Mouse (Mus musculus) embryonic facial prominence, embryonic 13.5 days (tissue): ENCODE data around the gene Zc3h4. TPM values are rescaled to one million over a fixed set of nuclear protein-coding genes. Genes with fewer than 3 reads are reported as not detected.

Experiments used
- ATAC-seq: fragments of 200-750 bp; cut with Nextera tagmentation; 2 replicates; pipeline ENCODE4 v1.8.0; 2017; ENCODE audit warnings: low read depth; ENCODE audit not compliant: insufficient number of reproducible peaks, insufficient read depth, low FRiP score, low TSS enrichment
- H3K27ac ChIP-seq: fragments of 300-500 bp; sonication (generic); 2 replicates; pipeline ENCODE4 v1.5.1; 2015; ENCODE audit warnings: moderate library complexity, mild to moderate bottlenecking, inconsistent platforms
- H3K27me3 ChIP-seq: fragments of 300-500 bp; sonication (generic); 2 replicates; pipeline ENCODE4 v1.6.1; 2015; ENCODE audit warnings: mild to moderate bottlenecking, inconsistent platforms
- H3K36me3 ChIP-seq: fragments of 300-500 bp; sonication (generic); 2 replicates; pipeline ENCODE4 v1.6.1; 2015; ENCODE audit warnings: mild to moderate bottlenecking, inconsistent platforms
- H3K4me1 ChIP-seq: fragments of 300-500 bp; sonication (generic); 2 replicates; pipeline ENCODE4 v1.6.1; 2015; ENCODE audit warnings: inconsistent platforms
- H3K4me2 ChIP-seq: fragments of 300-500 bp; sonication (generic); 2 replicates; pipeline ENCODE4 v1.6.1; 2015; ENCODE audit warnings: moderate library complexity, mild to moderate bottlenecking, inconsistent platforms
- H3K4me3 ChIP-seq: fragments of 300-500 bp; sonication (generic); 2 replicates; pipeline ENCODE4 v1.5.1; 2015; ENCODE audit warnings: mild to moderate bottlenecking, inconsistent platforms
- H3K9ac ChIP-seq: fragments of 300-500 bp; sonication (generic); 2 replicates; pipeline ENCODE4 v1.6.1; 2015; ENCODE audit warnings: mild to moderate bottlenecking, inconsistent platforms
- H3K9me3 ChIP-seq: fragments of 300-500 bp; sonication (generic); 2 replicates; pipeline ENCODE4 v1.6.1; 2016; ENCODE audit warnings: inconsistent platforms
- WGBS: fragments of 180-500 bp; shearing (Covaris S2); methylation state at CpG from one replicate; pipeline ENCODE4 v1.1.7; 2015; ENCODE audit warnings: mixed read lengths; 5-methylcytosine and 5-hydroxymethylcytosine counted together
- polyA plus RNA-seq: library from polyadenylated mRNA; unstranded; fragments of >200 nt; fragmentation: Nextera tagmentation; extraction: Ambion mirVana; gene quantifications from 2 replicates; pipeline ENCODE4 v1.2.1, GENCODE M21; 2015

Gene Zc3h4
- polyA plus RNA-seq, 1 experiment from 2014 or later = 20.2 TPM

- Histone ChIP-seq H3K27me3 (no peaks in the 10 kb centered on the region), H3K27ac (peak overlapping the region; percentile 100), H3K4me3 (peak overlapping the region; percentile 88), H3K9me3 (no peaks in the 10 kb centered on the region), H3K36me3 (no peaks in the 10 kb centered on the region), H3K4me1 (peaks cover 38% of the 10 kb centered on the region), H3K9ac (peak overlapping the region; percentile 100), H3K4me2 (peak overlapping the region; percentile 89)
- WGBS = 1% methylated on average over 9 of the region's 9 CpGs
- ATAC-seq = no peak
These were observed 1.7 kb downstream of the Zc3h4 start for GRCm38 (mm10) chr7:16402449-16402848.

GRCm38 (mm10) chr7:16402968-16403948, 2.5 kb downstream of the Zc3h4 start:
- no peak for ATAC-seq
- Histone ChIP-seq H3K9me3 (no peaks in the 10 kb centered on the region), H3K4me3 (peak overlapping the region; percentile 88), H3K9ac (peak overlapping the region; percentile 100), H3K27ac (peak overlapping the region; percentile 100), H3K27me3 (no peaks in the 10 kb centered on the region), H3K4me1 (peaks cover 38% of the 10 kb centered on the region), H3K4me2 (peak overlapping the region; percentile 89), H3K36me3 (peaks cover 4% of the 10 kb centered on the region)
- 37% methylated on average over 21 of the region's 21 CpGs for WGBS

- WGBS = 78% methylated on average over 3 of the region's 3 CpGs
- Histone ChIP-seq H3K9me3 (no peaks in the 10 kb centered on the region), H3K9ac (peak overlapping the region; percentile 59), H3K4me1 (peaks cover 31% of the 10 kb centered on the region), H3K27me3 (no peaks in the 10 kb centered on the region), H3K27ac (peak overlapping the region; percentile 88), H3K36me3 (peaks cover 5% of the 10 kb centered on the region), H3K4me2 (peak overlapping the region; percentile 43), H3K4me3 (peak overlapping the region; percentile 5; the same call in 1 of the 2 replicates)
- ATAC-seq = no peak
These were observed 3.8 kb downstream of the Zc3h4 start for GRCm38 (mm10) chr7:16404315-16405072.

GRCm38 (mm10) chr7:16405073-16405455, 4.4 kb downstream of the Zc3h4 start:
- H3K9ac ChIP-seq = peak overlapping the region; percentile 59; the same call in 1 of the 2 replicates
- H3K4me2 ChIP-seq = peak overlapping the region; percentile 43
- 58% methylated on average over 2 of the region's 2 CpGs for WGBS
- H3K36me3 ChIP-seq = peaks cover 5% of the 10 kb centered on the region
- H3K27me3 ChIP-seq = no peaks in the 10 kb centered on the region
- no peak for ATAC-seq
- H3K4me3 ChIP-seq = peak overlapping the region; percentile 5; the same call in 1 of the 2 replicates
- no peaks in the 10 kb centered on the region for H3K9me3 ChIP-seq
- peak overlapping the region; percentile 88 for H3K27ac ChIP-seq
- H3K4me1 ChIP-seq = peaks cover 31% of the 10 kb centered on the region

GRCm38 (mm10) chr7:16405516-16406351, 5.0 kb downstream of the Zc3h4 start:
- H3K4me2 ChIP-seq = peak overlapping the region; percentile 43
- WGBS = 64% methylated on average over 11 of the region's 11 CpGs
- peaks cover 31% of the 10 kb centered on the region for H3K4me1 ChIP-seq
- peak overlapping the region; percentile 11; the same call in 1 of the 2 replicates for H3K4me3 ChIP-seq
- peaks cover 9% of the 10 kb centered on the region for H3K36me3 ChIP-seq
- H3K27me3 ChIP-seq = no peaks in the 10 kb centered on the region
- peak overlapping the region; percentile 88 for H3K27ac ChIP-seq
- H3K9ac ChIP-seq = peak overlapping the region; percentile 59
- ATAC-seq = no peak
- H3K9me3 ChIP-seq = no peaks in the 10 kb centered on the region

DNA sequence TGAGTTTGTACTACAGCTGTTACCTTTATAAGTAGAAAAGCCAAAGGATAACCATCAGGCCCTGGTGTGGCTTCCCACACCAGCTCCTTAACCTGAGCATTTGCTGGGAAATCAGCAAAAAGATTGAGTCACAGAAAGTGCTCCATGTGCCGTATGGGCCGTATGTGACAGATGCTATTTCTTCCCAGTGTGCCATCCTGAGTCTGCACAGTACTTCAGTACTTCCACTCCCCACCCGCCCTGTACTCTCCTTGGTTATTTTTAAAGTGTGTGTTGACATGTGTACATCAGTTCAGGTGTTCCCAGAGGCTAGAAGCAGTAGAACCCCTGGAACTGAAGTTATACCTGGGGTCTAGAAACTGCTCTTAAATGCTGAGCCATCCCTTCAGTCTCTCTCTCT, 6.3 kb downstream of the Zc3h4 start:
- no peak overlapping the region for H3K4me2 ChIP-seq
- no peaks in the 10 kb centered on the region for H3K9me3 ChIP-seq
- H3K9ac ChIP-seq = no peak overlapping the region
- 88% methylated on average over 3 of the region's 3 CpGs for WGBS
- no peak overlapping the region for H3K27ac ChIP-seq
- H3K27me3 ChIP-seq = no peaks in the 10 kb centered on the region
- H3K4me1 ChIP-seq = peaks cover 31% of the 10 kb centered on the region
- no peak for ATAC-seq
- H3K4me3 ChIP-seq = no peak overlapping the region
- H3K36me3 ChIP-seq = peaks cover 21% of the 10 kb centered on the region

- Histone ChIP-seq H3K36me3 (peaks cover 31% of the 10 kb centered on the region), H3K27ac (no peak overlapping the region), H3K4me2 (no peak overlapping the region), H3K9ac (no peak overlapping the region), H3K4me3 (no peak overlapping the region), H3K27me3 (no peaks in the 10 kb centered on the region), H3K4me1 (peaks cover 10% of the 10 kb centered on the region), H3K9me3 (no peaks in the 10 kb centered on the region)
- no peak for ATAC-seq
- 89% methylated on average over 5 of the region's 5 CpGs for WGBS
These were observed 10.4 kb downstream of the Zc3h4 start for GRCm38 (mm10) chr7:16411100-16411499.

DNA sequence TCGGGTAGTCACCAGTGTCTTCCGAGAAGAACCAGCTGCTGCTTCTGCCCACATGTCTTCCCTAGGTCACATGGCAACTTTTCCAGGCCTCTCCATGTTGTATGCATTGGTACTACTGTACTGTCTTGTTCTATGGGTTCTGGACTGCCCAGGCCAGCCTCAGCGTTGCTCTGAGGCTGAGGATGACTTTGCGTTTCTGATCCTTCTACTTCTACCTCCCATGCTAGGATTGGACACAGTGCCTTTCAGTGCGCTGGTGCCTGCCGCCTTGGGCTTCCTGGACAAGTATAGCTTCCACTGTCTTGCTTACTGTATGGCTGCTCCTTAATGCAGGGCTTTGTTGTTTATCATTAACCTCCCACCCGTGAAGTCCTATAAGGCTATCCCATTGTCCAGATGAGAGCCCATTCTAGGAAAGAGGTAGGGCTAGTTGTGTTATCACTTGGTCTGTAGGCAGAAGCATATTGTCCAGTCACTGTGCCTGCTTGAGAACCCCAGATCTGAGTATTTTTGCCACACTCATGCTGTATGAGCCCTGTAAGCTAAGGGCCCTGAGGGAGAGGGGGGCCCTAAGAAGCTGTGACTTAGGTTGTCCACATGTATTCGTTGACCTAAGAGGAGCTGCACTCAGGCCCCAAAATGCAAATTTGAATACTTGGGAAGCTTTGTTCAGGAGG, 11.6 kb downstream of the Zc3h4 start:
- Histone ChIP-seq H3K4me1 (0 out of 2 replicates have a peak, but pooled peaks cover 6% of the 10 kb centered on the region), H3K4me2 (no peak overlapping the region), H3K36me3 (peaks cover 43% of the 10 kb centered on the region), H3K4me3 (no peak overlapping the region), H3K9ac (peak overlapping the region; percentile 36; the same call in 1 of the 2 replicates), H3K27me3 (no peaks in the 10 kb centered on the region), H3K27ac (no peak overlapping the region; the same call in 1 of the 2 replicates), H3K9me3 (no peaks in the 10 kb centered on the region)
- 88% methylated on average over 8 of the region's 8 CpGs for WGBS
- ATAC-seq = no peak

DNA sequence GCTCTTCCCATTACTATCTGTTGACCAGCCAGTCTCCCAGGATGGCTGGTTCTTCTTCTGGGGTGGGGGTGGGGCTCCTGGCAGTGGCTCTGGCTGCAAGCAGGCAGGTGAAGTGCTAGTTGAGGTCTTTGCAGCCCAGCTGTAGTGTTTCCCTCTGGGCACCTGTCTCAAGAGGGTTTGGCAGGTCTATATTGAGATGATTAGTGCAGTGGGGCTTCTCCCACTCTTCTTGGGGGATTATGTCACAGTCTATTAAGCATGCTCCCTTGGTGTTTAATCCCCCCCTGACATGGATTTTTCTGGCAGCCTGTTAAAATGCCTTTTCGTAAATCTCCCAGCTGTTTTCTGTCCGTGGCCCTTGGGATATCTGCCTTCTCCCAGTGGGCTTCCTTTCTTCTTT, 12.2 kb downstream of the Zc3h4 start:
- Histone ChIP-seq H3K27me3 (no peaks in the 10 kb centered on the region), H3K4me1 (0 out of 2 replicates have a peak, but pooled peaks cover 6% of the 10 kb centered on the region), H3K4me3 (no peak overlapping the region), H3K27ac (no peak overlapping the region), H3K4me2 (no peak overlapping the region), H3K9me3 (no peaks in the 10 kb centered on the region), H3K9ac (0 out of 2 replicates have a peak overlapping the region, but pooled peaks have one; percentile 16), H3K36me3 (peaks cover 48% of the 10 kb centered on the region)
- WGBS = 73% methylated on average over 2 of the region's 2 CpGs
- ATAC-seq = no peak

- Histone ChIP-seq H3K27ac (no peak overlapping the region), H3K4me1 (0 out of 2 replicates have a peak, but pooled peaks cover 6% of the 10 kb centered on the region), H3K4me2 (no peak overlapping the region), H3K9ac (0 out of 2 replicates have a peak overlapping the region, but pooled peaks have one; percentile 2), H3K36me3 (peaks cover 66% of the 10 kb centered on the region), H3K27me3 (no peaks in the 10 kb centered on the region), H3K4me3 (no peak overlapping the region), H3K9me3 (no peaks in the 10 kb centered on the region)
- ATAC-seq = no peak
- WGBS = 81% methylated on average over 3 of the region's 3 CpGs
These were observed 14.7 kb downstream of the Zc3h4 start for GRCm38 (mm10) chr7:16415426-16415825.
